Mouse (Mus musculus): ENCODE measurements around the gene Ankrd61.

GRCm38 (mm10) chr5:143929291-143929690 lies 31.8 kb upstream of the Ankrd61 start:
- TF ChIP-seq MAFK (IDR thresholded peaks at IDR 0.05; ENCODE audit: insufficient read depth, low read depth, low read length) (no peak), CHD2 (IDR thresholded peaks at IDR 0.05; ENCODE audit: low read depth, low read length) (no peak)
